Mouse (Mus musculus) spleen, postnatal 14 days (tissue): Measurements from ENCODE around the gene Pald1.

Source experiments
- DNase-seq, 2 experiments: peaks; one replicate each; pipeline ENCODE4 v3.0.0; 2021 to 2022; ENCODE audit warnings: low spot score in 2 of 2

Gene Pald1

DNA sequence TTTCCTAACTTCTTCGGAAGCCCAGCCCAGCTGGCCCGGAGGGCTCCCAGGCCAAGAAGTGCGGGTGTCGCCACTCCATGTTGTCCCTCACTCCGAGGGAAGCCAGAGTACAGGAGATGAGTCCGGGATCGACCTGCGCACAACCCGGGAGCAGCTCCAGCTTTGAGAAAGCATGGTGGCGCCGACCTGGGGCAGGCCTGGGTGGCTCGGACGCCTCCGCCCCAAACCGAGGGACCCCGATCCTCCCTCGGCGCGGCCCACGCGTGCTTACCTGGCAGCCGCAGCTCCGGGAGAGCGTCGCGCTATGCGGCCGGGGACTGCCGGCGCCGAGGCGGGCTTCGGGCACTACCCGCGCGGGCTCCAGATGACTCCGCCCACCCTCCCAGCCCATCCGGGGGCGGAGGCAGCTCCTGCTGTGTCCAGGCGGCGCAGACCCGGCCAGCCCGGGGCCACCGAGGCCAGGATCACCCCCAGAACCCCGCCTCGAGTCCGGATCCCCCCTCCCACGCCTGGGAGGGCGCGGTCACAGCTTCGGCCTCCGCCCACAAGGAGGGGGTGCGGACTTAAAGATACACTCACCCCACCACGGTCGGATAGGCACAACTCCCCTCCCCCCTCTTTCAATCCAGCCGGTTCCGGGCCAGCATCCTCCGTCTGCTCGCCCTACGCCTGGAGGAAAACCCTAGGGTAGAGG, at the start of gene Pald1:
TSS of gene Pald1 (minus strand) at position 510 of the 694 bp plus-strand sequence.
- DNase-seq = no peak

DNA sequence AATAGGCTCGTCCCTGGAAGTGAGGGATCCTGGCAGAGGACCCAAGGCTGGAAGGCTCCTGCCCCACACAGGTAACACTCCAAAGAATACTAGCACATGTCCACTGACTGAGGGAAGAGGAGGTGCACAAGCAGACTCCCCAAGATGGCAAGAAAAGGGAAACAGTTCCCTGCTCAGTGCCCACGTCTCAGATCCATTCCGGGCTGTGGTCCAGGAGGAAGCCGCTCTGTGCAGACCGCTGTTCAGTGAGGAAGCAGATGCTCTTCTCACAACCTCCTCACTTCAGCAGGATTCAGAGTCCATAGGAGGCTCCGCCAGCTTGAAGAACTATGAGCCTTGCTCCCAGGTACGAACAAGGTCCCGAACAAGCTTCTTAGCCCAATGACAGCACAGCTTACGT, 48.0 kb upstream of the Pald1 start:
- DNase-seq = no peak

DNA sequence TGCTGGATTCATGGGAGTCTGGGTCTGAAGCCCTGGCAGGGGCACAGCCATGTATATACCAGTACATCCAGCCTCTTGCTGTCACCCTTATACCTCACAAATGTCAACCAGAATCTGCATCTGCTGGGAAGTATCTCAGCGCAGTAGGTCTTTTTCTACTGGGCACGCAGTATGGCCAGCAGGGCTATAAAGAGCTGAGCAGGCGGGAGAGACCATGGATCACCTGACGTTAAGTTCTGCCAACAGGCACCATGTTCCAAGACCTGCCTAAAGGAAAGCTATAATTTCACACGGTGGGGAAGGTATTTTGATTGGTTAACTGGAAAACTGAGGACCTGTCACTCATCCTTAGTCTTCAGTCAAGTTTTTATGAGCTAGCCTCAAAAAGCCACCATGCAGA, 45.7 kb upstream of the Pald1 start:
- DNase-seq = no peak

DNA sequence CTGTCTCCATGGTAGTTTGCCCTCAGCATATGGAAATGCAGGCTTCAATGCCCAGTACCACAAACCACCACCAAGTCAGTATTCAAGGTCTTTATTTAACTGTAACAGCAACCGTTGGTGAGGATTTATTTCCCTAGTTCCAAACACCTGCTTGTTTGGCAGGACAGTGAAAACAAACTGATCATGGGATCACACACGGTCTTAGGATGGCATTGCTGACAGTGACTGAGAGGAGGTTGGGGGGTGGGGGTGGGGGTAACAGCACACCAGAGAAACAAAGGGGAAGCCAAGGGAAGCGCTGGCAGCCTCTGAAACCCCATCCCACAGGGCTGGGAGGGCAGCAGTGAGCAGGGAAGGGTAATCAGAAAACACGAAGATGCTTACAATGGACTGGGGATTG, 45.1 kb upstream of the Pald1 start:
- no peak for DNase-seq

DNA sequence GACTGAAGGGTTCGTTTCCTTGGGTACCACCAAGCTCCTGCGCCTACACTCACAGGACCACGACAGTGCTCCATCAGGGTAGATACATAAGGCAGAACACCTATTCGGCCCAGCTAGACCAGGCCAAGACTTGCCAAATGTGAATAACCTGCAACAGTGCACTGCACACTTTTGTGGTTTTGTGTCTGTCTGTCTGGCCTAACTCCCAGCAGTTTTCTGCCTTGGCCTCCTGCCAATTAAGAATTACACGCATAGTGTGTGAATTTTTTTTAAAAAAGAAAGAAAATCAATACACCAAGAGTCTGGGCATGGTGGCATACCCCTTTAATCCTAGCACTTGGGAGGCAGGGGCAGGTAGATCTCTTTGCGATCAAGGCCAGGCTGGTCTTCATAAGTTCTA, 44.6 kb upstream of the Pald1 start:
- DNase-seq = no peak

DNA sequence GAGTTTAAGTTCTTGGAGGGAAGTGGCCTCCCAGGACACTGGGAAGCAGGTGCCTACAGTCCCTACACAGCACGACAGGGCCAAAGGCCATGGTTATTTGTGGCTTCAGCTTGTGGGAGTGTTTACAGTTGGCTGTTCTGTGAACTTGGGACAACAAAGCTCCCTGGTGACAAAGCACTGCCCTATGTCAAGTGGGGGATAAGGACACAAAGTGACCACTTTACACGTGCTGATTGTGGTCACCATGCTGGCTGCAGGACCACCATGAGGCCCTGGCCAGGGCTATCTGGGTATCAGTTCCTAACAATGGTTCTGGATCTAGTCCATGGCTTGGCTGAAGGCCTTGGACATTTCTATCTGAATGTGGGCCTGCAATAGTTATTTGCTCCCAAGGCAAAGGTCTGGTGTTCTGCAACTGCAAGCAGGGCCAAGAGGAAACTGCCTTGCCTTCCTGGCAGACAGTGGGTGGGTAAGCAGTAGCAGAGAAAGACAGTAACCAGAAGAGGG, 43.0 kb upstream of the Pald1 start:
- DNase-seq = no peak

DNA sequence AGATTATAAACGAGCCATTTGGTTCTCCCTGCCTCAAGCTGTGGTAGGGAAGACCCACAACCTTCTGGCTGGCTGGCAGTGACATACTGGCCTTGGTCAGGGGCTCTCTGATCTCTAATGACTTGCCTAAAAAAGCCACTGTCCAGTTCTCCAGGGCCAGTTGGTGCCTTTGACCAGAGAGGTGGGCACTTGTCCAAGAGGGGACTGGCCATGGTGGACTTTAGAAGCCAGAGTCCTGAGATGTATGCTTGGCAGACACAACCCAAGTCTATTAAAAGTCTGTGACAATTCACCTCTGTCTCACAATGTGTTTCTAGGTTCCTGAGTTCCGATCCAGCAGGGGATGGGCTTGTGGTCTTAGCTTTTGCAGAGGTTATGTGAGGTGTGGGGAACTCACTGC, 41.7 kb upstream of the Pald1 start:
- no peak for DNase-seq

DNA sequence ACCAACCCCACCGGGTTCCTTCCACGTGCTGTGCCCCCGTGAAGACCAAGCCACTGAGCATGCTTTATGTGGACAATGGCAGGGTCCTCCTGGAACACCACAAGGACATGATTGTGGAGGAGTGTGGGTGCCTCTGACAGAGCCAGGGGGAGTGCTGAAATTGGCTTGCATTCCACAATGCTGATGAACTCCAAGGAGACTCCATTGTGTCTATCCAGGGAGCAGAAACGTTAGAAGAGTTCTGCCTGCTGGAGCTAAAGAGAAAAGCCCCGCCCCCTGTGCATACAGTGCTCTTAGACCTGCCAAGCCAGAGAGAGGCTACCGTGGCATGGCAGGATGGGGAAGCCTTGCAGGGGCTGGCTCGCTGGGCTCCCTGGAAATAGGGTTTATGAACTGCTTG, 41.2 kb upstream of the Pald1 start:
- DNase-seq = no peak

DNA sequence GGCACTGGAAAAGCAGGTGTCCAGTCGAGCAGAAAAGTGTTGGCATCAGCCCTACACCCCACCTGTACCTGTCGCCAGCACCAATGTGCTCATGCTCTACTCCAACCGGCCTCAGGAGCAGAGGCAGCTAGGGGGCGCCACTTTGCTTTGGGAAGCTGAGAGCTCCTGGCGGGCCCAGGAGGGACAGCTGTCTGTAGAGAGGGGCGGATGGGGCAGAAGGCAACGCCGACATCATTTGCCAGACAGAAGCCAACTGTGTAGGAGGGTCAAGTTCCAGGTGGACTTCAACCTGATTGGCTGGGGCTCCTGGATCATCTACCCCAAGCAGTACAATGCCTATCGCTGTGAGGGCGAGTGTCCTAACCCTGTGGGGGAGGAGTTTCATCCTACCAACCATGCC, 40.0 kb upstream of the Pald1 start:
- DNase-seq = peak in 1 of 2 experiments; percentile 21

DNA sequence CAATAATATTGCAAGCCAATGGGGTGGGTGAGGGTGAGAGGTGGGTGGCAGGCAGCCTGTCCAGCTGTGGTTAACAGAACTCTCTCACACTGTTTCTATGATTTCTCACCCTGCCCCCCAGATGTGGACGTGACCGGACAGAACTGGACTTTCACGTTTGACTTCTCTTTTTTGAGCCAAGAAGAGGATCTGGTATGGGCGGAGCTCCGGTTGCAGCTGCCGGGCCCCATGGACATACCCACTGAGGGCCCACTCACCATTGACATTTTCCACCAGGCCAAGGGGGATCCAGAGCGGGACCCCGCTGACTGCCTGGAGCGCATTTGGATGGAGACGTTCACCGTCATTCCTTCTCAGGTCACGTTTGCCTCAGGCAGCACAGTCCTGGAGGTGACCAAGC, 39.5 kb upstream of the Pald1 start:
- DNase-seq = no peak

DNA sequence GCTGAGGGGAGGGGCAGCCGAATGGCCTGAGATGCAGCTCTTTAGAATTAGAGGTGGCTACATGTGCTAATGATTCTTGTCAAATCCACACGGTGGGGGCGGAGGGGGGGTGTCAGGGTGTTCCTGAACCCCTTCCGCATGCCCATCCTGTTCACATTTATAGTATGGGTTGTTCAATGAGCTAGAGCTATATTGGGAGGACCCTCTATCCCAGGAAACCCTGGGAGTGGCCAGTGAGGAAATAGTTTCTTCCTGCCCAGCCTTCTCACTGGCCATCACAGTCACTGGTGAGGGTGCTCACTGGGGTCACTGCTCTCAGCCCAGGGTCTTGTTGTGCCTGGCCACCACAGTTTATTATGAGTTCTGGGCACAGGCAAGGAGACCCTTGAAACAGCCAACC, 36.7 kb upstream of the Pald1 start:
- DNase-seq = no peak

DNA sequence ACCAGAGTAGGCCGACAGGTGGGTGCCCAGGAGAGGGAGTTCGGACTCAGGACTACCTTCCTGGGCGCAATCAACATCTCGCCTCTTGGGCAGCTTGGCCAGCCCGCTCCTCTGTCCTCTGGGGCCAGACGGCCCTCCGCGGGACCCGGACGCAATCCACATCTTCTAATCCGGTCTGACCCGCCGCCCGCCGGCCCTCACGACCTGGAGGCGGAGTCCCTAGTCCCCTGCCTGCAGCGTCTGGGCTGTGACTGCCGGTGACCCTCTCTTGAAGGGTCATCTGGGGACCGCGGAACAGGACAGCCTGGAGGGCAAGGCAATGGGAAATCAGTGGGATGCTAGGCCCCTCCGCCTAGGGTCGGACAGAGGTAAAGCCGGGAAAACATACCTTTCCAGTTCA, 35.8 kb upstream of the Pald1 start:
- DNase-seq = no peak

DNA sequence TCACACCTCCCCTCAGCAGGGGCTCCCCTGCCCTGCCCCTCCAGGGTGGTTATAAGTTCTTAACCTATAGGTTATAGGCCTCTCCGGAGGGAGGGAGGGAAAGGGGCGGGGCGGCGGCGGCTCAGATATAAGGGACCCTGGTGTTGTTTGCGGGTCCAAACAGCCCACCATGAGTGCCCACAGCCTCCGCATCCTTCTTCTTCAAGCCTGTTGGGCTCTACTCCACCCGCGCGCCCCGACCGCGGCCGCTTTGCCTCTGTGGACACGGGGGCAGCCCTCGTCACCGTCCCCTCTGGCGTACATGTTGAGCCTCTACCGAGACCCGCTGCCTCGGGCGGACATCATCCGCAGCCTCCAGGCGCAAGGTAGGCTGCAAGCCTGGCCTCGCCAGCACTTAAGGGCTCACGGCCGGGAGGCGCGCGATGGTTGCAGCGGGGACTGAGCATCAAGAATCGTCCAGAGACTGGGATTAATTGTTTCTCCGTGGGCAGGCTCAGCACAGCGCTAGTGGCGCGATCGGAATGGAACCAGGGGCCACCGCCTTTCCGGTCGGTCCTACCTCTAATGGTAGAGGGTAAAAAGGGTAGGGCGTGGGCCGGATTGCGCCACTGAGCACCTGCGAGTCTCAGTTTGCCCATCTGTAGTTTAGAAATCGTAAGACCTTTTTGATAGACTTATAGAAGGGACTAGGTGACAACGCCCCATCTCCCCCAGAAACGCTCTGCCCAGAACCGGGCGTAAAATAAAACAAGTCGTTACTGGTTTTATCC, 35.0 kb upstream of the Pald1 start:
- DNase-seq = no peak

DNA sequence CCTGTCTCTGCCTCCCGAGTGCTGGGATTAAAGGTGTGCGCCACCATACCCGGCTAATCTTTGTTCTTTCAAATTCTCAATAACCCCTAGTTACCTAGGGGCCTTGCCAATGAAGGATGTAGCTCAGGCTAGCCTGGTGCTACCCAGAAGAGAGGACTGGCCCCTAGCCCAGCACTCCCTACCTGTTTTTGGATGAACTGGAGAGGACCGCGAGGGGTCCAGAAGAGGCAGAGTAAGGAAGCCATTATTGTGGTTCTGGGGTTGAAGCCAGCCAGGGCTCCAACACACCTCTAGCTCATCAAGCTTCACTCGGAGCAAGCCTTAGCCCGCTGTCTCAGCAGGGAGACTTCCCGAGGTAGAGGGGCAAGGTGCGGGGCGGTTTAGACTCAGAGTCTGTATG, 34.3 kb upstream of the Pald1 start, which contains the start of gene Nodal:
TSS of gene Nodal (plus strand) at position 301 of the 400 bp plus-strand sequence.
- DNase-seq = no peak

DNA sequence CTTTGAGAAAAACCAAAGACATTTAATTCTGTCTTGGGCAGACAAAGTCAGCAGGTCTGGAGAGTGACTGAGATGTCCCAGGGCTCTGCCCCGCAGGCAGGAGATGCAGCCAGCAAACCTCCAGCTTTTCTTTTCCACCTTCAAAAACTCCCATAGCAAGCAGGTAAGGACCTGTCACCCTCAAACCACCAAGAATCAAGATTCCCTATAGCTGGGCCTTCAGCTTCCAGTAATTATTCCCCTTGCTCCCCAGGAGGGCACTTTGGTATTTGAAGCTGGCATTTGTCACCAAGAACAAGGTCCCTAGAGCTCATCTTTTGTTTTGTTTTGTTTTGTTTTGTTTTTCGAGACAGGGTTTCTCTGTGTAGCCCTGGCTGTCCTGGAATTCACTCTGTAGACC, 33.7 kb upstream of the Pald1 start:
- DNase-seq = no peak

DNA sequence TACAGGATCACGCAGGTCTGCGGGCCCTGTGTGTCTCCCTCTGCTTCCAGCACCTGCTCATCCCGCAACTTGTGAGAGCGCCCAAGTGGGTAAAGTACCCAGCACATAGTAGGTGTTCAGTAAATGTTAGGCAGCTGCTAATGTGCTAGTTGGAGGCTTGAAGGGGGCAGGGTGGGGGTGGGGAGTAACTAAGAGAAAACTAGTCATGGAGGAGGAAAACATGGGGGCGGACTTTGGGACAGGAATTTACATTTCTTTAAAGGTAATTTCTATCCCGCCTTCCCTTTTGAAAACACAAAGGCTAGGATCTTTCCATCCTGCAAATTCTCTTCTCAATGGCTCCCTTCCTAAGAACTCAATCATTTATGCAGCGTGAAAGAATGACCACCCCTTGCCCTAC, 33.2 kb upstream of the Pald1 start:
- no peak for DNase-seq

DNA sequence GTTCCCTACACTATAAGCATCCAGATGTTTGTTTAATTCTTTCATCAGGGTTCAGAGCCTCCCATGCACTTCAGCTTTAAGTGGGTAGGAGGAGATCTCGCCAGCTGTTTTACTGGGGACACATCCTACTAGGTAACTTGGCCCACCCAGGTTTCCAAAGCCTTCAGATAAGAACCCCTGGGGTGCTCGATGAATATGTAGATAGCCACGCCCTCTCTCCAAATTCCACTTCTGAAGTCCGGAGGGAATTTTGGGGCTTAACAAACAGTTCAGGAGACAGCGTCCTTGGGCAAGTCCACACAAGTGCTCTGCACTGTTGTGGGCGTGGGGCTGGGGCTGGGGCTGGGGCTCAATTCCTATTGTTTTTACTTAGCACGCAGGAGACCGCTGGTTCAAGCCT, 32.6 kb upstream of the Pald1 start:
- DNase-seq = no peak

DNA sequence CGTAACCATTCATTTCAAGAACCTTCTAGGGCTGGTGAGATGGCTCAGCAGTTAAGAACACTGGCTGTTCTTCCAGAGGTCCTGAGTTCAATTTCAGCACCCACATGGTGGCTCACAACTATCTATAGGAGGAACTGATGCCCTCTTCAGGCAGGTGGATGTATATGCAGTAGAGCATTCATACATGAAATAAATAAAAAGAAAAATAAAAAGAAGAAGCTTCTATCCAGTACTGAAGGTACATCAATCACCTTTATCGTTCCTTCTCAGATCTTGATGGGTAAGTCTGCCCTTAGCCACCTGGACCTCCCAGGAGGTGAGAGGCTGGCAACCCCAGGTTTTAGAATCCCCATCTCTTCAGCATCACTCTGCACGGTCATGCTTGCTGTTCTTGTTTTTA, 31.9 kb upstream of the Pald1 start:
- DNase-seq = no peak

DNA sequence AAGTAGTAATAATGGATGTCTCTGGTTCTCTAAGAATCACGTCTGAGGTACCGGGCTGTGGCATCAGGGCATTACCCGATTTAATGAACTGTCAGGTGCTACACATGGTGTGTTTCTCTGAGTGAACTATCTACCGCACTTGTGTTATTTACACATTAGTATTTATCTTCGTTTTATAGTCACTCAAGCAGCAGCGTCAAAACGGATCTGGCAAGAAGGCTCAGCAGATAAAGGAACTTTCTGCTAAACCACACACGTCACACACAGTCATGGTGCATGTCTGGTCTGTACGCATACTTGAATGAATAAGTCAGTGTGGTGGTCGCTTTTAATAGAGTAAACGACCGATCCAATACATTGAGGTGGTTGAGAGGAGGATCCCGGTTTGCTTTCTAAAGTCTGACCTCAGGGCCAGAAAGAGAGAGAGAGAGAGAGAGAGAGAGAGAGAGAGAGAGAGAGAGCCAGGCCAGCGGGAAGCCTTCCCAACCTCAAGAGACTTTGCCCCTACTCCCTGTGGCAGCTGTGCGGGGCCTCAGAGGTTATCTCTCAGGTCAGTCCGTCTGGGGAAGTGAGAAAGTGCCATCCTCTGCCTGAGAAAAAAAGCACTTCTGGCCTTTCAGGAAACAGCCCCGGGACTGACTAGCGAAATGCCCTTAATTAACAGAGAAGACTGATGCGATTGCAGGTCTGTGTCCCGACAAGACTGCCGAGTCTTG, 29.7 kb upstream of the Pald1 start:
- no peak for DNase-seq

DNA sequence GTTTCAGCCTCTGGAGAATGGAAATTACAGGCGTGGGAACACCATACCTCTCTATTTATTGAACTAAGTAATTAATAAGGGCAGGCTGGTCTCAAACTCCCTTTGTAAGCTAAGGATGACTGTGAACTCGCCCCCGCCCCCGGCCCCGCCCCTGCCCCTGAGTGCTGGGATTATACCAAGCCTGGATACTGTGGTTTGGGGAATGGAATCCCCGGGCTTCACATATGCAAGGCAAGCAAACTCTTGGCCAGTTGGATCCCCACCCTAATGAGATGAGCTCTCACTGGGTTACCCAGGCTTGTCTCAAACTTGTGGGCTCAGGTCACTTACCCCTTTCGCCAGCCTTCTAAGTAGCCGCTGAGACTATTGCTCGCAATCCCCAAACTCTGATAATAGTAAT, 26.9 kb upstream of the Pald1 start:
- DNase-seq = no peak

DNA sequence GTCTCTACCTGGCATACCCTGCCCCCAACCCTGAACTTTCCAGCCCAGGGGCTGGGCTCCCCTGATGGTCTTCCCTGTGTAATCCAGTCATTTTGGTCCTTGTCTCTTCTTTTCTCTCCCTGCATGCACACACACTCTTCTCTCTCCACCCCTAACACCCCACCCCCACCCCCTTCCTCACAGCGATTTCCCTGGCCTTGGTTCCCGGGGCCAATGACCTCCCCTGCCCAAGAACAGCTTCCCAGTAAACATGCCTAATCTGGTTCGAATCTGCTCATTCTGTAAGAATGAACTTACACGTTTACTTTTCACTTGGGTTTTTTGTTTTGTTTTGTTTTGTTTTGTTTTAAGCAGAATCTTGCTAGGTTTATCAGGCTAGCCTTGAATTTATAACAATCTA, 26.4 kb upstream of the Pald1 start:
- no peak for DNase-seq

DNA sequence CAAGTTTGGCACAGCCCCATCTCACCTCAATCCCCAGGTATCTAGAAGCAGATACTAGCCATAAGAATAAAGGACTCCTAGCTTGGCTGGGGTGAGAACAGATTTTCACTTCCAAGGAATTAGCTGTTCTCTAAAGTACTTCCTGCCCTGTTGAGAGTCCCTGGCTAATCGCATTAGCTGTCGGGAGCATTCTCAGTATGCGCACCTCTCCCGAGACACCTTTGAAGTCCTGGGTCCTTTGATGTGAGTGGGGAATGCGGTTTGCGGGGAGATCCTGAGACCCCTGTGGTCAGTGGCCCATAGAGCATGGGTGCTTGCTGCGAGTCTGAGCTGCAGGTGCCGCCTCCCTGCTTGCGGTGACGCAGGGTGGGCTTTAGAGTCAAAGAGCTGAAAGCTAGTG, 22.6 kb upstream of the Pald1 start:
- DNase-seq = no peak

DNA sequence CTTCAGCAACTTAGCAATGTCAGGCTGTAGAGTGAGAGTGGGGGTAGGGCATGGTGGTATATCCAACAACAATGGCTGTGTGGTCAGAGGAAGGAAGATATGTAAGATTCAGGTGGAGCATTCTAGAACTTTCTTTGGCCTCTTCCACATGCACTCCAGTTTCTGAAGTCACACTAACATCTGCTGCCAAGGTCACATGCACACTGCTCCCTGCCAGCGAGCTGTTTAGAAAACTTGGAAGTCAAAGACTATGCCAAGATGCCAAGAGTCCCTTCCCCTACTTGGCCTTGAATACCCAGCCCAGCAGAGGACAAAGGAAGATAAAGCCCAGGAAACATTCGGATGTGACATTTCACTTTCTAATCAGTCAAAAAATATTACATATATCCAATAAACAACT, 19.6 kb upstream of the Pald1 start:
- no peak for DNase-seq
